Mouse (Mus musculus): ENCODE measurements around the gene Kat6b. TPM values are rescaled to one million over a fixed set of nuclear protein-coding genes. Genes with fewer than 3 reads are reported as not detected.
"Not testable (repeated sequence)": the region's sequence is repeated elsewhere in the genome, so short reads cannot be mapped to it uniquely, and the experiment has no call there.

The Kat6b gene
- polyA plus RNA-seq, 1 experiment from 2014 or later, result 17.9 TPM

DNA sequence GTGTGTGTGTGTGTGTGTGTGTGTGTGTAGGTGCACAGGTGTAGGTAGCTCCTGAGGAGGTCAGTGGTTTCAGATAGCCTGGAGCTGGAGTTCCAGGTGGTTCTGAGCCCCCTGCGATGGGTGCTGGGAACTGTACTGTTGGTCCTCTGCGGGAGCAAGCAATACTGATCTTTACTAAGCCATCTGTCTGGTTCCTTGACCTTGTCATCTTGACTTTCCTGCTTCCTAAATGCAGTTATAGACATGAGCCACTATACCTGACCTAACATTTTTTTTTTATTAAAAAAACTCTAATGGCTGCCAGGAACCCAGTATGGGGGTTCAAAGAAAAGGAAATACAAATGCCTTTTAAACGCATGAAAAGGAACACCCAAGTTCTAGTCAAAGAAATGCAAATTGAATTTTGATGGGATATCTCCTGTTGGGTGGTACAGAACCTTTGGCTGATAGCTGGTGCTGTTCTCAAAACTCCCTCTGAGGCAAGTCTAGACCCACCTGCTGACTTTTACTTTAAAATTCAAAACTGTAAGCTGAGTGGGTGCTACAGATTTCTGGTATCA lies 4.8 kb downstream of the Kat6b start:
- H3K27ac ChIP-seq (replicated peaks; ENCODE audit: low read depth, low read length), result no peak overlapping the region
- H3K4me3 ChIP-seq (ENCODE audit: low read depth, low read length), result no peak overlapping the region
- DNase-seq (ENCODE audit: low spot score) (no peak), ATAC-seq (replicated peaks; ENCODE audit: insufficient number of reproducible peaks, low FRiP score, low TSS enrichment, low read depth) (no peak)
- H3K4me2 ChIP-seq (ENCODE audit: low read depth, low read length), result no peak overlapping the region
- no peaks in the 10 kb centered on the region for H3K27me3 ChIP-seq (ENCODE audit: control insufficient read depth, insufficient read depth, low read length)
- 86% methylated on average over 3 of the region's 3 CpGs for WGBS
- no peaks in the 10 kb centered on the region for H3K4me1 ChIP-seq (ENCODE audit: control insufficient read depth, insufficient read depth, low read length)
- H3K9ac ChIP-seq (replicated peaks; ENCODE audit: low read length), result no peak overlapping the region
- H3K9me3 ChIP-seq (replicated peaks; ENCODE audit: control insufficient read depth, low read length), result no peaks in the 10 kb centered on the region
- no peaks in the 10 kb centered on the region for H3K36me3 ChIP-seq (replicated peaks; ENCODE audit: control insufficient read depth, insufficient read depth, low read depth, low read length)

DNA sequence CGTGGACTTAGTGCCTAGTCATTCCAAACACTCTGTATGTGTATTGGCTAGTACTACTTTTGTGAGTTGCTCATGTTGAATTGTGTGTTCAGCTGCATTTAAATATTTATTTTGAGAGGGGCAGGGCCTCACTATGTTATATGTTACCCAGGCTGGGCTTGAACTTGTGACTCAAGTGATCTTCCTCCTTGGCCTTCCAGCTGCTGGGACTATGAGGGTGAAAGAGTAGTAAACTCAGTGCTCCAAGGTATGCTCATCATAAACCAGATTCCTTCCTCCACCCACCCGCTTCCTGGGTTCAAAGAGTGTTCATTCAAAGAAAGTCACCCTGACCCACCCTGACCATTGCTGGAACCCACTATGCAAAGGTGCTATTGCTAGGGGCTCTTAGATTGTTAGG lies 5.9 kb downstream of the Kat6b start:
- DNase-seq (ENCODE audit: low spot score); H3K27ac ChIP-seq (replicated peaks; ENCODE audit: low read depth, low read length); H3K4me1 ChIP-seq (ENCODE audit: control insufficient read depth, insufficient read depth, low read length); H3K4me2 ChIP-seq (ENCODE audit: low read depth, low read length); H3K36me3 ChIP-seq (replicated peaks; ENCODE audit: control insufficient read depth, insufficient read depth, low read depth, low read length); ATAC-seq (replicated peaks; ENCODE audit: insufficient number of reproducible peaks, low FRiP score, low TSS enrichment, low read depth); H3K4me3 ChIP-seq (ENCODE audit: low read depth, low read length); H3K9ac ChIP-seq (replicated peaks; ENCODE audit: low read length); H3K27me3 ChIP-seq (ENCODE audit: control insufficient read depth, insufficient read depth, low read length); H3K9me3 ChIP-seq (replicated peaks; ENCODE audit: control insufficient read depth, low read length): not testable (repeated sequence)
- 89% methylated on average over 2 of the region's 2 CpGs for WGBS

GRCm38 (mm10) chr14:21488426-21489115 lies 7.3 kb downstream of the Kat6b start:
- H3K4me2 ChIP-seq (ENCODE audit: low read depth, low read length); H3K4me1 ChIP-seq (ENCODE audit: control insufficient read depth, insufficient read depth, low read length); H3K9me3 ChIP-seq (replicated peaks; ENCODE audit: control insufficient read depth, low read length); H3K4me3 ChIP-seq (ENCODE audit: low read depth, low read length); H3K36me3 ChIP-seq (replicated peaks; ENCODE audit: control insufficient read depth, insufficient read depth, low read depth, low read length); DNase-seq (ENCODE audit: low spot score); H3K27ac ChIP-seq (replicated peaks; ENCODE audit: low read depth, low read length); H3K27me3 ChIP-seq (ENCODE audit: control insufficient read depth, insufficient read depth, low read length); ATAC-seq (replicated peaks; ENCODE audit: insufficient number of reproducible peaks, low FRiP score, low TSS enrichment, low read depth); H3K9ac ChIP-seq (replicated peaks; ENCODE audit: low read length): not testable (repeated sequence)
- 70% methylated on average over 7 of the region's 9 CpGs for WGBS

- H3K4me2 ChIP-seq (ENCODE audit: low read depth, low read length), result no peak overlapping the region
- H3K4me1 ChIP-seq (ENCODE audit: control insufficient read depth, insufficient read depth, low read length), result no peaks in the 10 kb centered on the region
- ATAC-seq (replicated peaks; ENCODE audit: insufficient number of reproducible peaks, low FRiP score, low TSS enrichment, low read depth) (no peak), DNase-seq (ENCODE audit: low spot score) (no peak)
- no peaks in the 10 kb centered on the region for H3K36me3 ChIP-seq (replicated peaks; ENCODE audit: control insufficient read depth, insufficient read depth, low read depth, low read length)
- 57% methylated on average over 3 of the region's 3 CpGs for WGBS
- no peaks in the 10 kb centered on the region for H3K9me3 ChIP-seq (replicated peaks; ENCODE audit: control insufficient read depth, low read length)
- H3K4me3 ChIP-seq (ENCODE audit: low read depth, low read length), result no peak overlapping the region
- no peak overlapping the region for H3K27ac ChIP-seq (replicated peaks; ENCODE audit: low read depth, low read length)
- no peaks in the 10 kb centered on the region for H3K27me3 ChIP-seq (ENCODE audit: control insufficient read depth, insufficient read depth, low read length)
- H3K9ac ChIP-seq (replicated peaks; ENCODE audit: low read length), result no peak overlapping the region
These were observed 7.9 kb downstream of the Kat6b start for GRCm38 (mm10) chr14:21489116-21489485.

DNA sequence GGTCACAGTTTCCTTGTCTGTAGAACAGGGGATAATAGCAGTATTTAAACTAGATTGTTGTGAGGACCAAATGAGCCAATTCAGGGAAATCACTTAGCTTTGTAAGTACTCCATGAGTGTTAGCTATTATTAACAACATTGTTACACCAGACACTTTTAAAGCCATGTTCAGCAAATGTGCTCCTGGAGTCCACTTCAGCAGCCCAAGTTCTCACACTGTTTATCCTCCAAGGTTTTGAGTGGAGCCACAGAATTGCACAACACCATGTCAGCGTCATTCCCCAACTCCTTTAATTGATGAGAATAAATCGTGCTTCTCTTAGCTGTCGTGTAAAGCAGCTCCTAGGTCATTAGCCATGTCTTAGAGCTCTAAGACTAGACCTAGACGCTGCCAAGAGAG lies 8.9 kb downstream of the Kat6b start:
- Histone ChIP-seq H3K36me3 (replicated peaks; ENCODE audit: control insufficient read depth, insufficient read depth, low read depth, low read length) (no peaks in the 10 kb centered on the region), H3K4me2 (ENCODE audit: low read depth, low read length) (no peak overlapping the region), H3K4me1 (ENCODE audit: control insufficient read depth, insufficient read depth, low read length) (no peaks in the 10 kb centered on the region), H3K9ac (replicated peaks; ENCODE audit: low read length) (no peak overlapping the region), H3K27ac (replicated peaks; ENCODE audit: low read depth, low read length) (no peak overlapping the region), H3K27me3 (ENCODE audit: control insufficient read depth, insufficient read depth, low read length) (no peaks in the 10 kb centered on the region), H3K9me3 (replicated peaks; ENCODE audit: control insufficient read depth, low read length) (no peaks in the 10 kb centered on the region), H3K4me3 (ENCODE audit: low read depth, low read length) (no peak overlapping the region)
- DNase-seq (ENCODE audit: low spot score) (no peak), ATAC-seq (replicated peaks; ENCODE audit: insufficient number of reproducible peaks, low FRiP score, low TSS enrichment, low read depth) (no peak)
- 83% methylated on average over 4 of the region's 4 CpGs for WGBS

GRCm38 (mm10) chr14:21498361-21498996 lies 17.2 kb downstream of the Kat6b start:
- 5% methylated on average over 7 of the region's 7 CpGs for WGBS
- Histone ChIP-seq H3K27me3 (ENCODE audit: control insufficient read depth, insufficient read depth, low read length) (no peaks in the 10 kb centered on the region), H3K9ac (replicated peaks; ENCODE audit: low read length) (peak overlapping the region; percentile 94), H3K9me3 (replicated peaks; ENCODE audit: control insufficient read depth, low read length) (no peaks in the 10 kb centered on the region), H3K4me3 (ENCODE audit: low read depth, low read length) (peak overlapping the region; percentile 91), H3K4me2 (ENCODE audit: low read depth, low read length) (peak overlapping the region; percentile 81), H3K27ac (replicated peaks; ENCODE audit: low read depth, low read length) (peak overlapping the region; percentile 98), H3K36me3 (replicated peaks; ENCODE audit: control insufficient read depth, insufficient read depth, low read depth, low read length) (no peaks in the 10 kb centered on the region), H3K4me1 (ENCODE audit: control insufficient read depth, insufficient read depth, low read length) (no peaks in the 10 kb centered on the region)
- ATAC-seq (replicated peaks; ENCODE audit: insufficient number of reproducible peaks, low FRiP score, low TSS enrichment, low read depth) (no peak), DNase-seq (ENCODE audit: low spot score) (peak; percentile 40)

- WGBS, result under 1% methylated on average over 32 of the region's 33 CpGs
- Histone ChIP-seq H3K9me3 (replicated peaks; ENCODE audit: control insufficient read depth, low read length) (no peaks in the 10 kb centered on the region), H3K4me2 (ENCODE audit: low read depth, low read length) (peak overlapping the region; percentile 81), H3K4me1 (ENCODE audit: control insufficient read depth, insufficient read depth, low read length) (no peaks in the 10 kb centered on the region), H3K36me3 (replicated peaks; ENCODE audit: control insufficient read depth, insufficient read depth, low read depth, low read length) (no peaks in the 10 kb centered on the region), H3K4me3 (ENCODE audit: low read depth, low read length) (peak overlapping the region; percentile 91), H3K27me3 (ENCODE audit: control insufficient read depth, insufficient read depth, low read length) (no peaks in the 10 kb centered on the region), H3K9ac (replicated peaks; ENCODE audit: low read length) (peak overlapping the region; percentile 94), H3K27ac (replicated peaks; ENCODE audit: low read depth, low read length) (peak overlapping the region; percentile 98)
- ATAC-seq (replicated peaks; ENCODE audit: insufficient number of reproducible peaks, low FRiP score, low TSS enrichment, low read depth), result no peak
- DNase-seq (ENCODE audit: low spot score), result peak; percentile 61
These were observed 17.9 kb downstream of the Kat6b start for GRCm38 (mm10) chr14:21499011-21499581.

GRCm38 (mm10) chr14:21499631-21500153 lies 18.5 kb downstream of the Kat6b start:
- Histone ChIP-seq H3K4me3 (ENCODE audit: low read depth, low read length) (peak overlapping the region; percentile 91), H3K4me1 (ENCODE audit: control insufficient read depth, insufficient read depth, low read length) (no peaks in the 10 kb centered on the region), H3K27me3 (ENCODE audit: control insufficient read depth, insufficient read depth, low read length) (no peaks in the 10 kb centered on the region), H3K4me2 (ENCODE audit: low read depth, low read length) (peak overlapping the region; percentile 81), H3K36me3 (replicated peaks; ENCODE audit: control insufficient read depth, insufficient read depth, low read depth, low read length) (no peaks in the 10 kb centered on the region), H3K9ac (replicated peaks; ENCODE audit: low read length) (peak overlapping the region; percentile 94), H3K9me3 (replicated peaks; ENCODE audit: control insufficient read depth, low read length) (no peaks in the 10 kb centered on the region), H3K27ac (replicated peaks; ENCODE audit: low read depth, low read length) (peak overlapping the region; percentile 98)
- WGBS, result 0% methylated on average over 54 of the region's 57 CpGs
- ATAC-seq (replicated peaks; ENCODE audit: insufficient number of reproducible peaks, low FRiP score, low TSS enrichment, low read depth) (peak; percentile 2), DNase-seq (ENCODE audit: low spot score) (peak; percentile 69)

All from embryonic facial prominence, embryonic 11.5 days (tissue).